Mouse (Mus musculus): ENCODE measurements around the gene Fam49a.

DNA sequence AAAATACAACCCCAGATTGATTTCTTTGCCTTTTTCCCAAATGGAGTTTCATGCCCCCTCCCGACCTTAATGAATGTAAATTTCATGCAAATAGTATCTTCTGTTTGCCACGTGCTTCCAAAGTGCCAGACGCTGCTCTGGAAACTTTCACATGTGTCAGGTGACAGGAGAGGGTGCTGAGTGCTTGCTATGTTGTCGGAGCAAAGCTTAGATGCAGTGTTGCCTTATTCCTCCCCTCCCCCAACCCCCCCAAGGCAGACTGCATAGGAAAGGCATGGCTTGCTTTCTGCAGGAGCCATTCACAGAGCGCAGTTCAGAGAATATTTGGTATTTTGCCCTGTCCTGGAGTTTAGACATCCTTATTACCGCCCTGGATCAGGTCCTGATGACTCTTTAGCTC, 12.2 kb downstream of the Fam49a start:
- TF ChIP-seq CTCF (IDR thresholded peaks at IDR 0.05; ENCODE audit: control insufficient read depth, insufficient read depth, low read length) (no peak), POLR2A (IDR thresholded peaks at IDR 0.05; ENCODE audit: borderline replicate concordance, control insufficient read depth, low read depth, low read length) (no peak)
